Mouse (Mus musculus) T-cell, adult 2 months (primary cell): ENCODE data around the gene Asxl1.

Experiments used
- DNase-seq: peaks from one replicate; pipeline ENCODE4 v3.0.0; 2022; ENCODE audit warnings: low spot score

The Asxl1 gene

DNA sequence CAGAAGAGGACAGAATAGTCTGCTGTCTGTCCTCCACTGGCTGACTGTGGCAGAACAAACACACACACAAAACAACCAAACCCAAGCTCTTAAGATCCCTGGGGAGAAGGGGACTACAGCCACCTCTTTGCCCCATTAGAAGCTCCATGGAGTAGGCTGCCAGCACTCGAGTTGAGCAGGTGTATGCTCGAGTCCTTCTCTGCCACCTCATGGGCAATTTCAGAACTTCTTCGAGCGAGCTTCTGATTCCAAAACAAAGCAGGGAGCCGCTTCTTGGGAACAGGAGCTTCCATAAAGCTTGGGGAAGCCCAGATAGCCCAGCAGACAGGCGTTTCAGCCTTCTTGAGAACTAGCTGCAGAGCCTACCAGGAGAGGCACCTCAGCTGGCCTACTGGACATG, 66.9 kb downstream of the Asxl1 start:
- no peak for DNase-seq

DNA sequence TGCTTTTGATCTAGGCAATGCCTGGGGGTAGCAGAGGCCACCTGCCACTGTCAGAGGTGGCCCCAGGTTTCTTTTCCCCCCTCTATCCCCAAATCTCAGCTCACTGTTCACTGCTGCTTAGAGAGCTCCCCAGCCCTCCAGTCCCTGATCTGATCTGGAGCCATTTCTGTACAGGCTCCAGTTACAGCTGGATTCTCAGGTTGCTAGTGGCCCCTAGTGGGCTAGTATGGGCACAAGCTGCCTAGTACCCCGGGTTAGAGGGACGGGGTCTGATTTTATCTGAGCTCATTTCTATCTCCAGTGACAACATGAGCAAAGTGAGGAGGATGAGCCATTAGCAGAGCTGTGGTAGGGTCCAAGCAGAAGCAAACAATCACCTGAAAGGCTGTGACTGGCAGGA, 69.0 kb downstream of the Asxl1 start:
- peak; percentile 54 for DNase-seq

DNA sequence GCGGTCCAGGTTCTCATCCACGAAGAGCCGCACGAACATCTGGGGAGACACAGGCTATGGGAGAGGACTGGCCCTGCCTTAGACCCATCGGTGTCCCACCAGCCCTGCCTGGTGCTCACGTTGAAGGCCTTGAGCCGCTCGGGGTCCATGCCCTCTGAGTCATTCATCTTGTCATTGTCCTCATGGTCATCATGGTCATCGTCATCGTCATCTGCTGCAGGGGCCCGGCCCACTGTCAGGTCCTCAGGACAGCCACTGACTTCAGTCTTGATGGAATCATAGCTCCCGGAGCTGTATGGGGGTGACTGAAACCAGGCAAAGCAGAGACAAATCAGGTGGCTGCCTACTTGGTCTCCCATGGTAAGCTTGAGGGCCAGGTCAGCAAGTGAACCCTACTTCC, 72.2 kb downstream of the Asxl1 start:
- DNase-seq, result no peak

DNA sequence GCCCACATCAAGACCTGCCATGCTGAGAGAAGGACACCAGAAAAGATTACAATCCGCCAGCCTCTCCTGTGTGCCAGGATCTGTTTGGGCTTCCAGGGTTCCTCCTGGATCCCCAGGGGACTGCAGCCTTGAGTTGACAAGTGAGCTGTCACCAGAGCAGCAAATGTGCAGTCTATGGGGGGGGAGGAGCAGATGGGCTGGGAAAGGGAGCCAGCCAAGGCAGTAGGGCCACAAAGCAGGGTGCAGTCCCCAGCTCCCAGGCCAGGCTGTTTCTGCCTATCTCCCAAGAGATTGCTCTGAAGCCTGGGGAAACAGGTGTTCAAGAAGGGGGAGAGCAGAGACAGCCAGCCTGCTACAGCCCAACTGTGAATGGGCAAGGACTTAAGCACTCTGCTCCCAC, 72.8 kb downstream of the Asxl1 start:
- DNase-seq, result no peak

DNA sequence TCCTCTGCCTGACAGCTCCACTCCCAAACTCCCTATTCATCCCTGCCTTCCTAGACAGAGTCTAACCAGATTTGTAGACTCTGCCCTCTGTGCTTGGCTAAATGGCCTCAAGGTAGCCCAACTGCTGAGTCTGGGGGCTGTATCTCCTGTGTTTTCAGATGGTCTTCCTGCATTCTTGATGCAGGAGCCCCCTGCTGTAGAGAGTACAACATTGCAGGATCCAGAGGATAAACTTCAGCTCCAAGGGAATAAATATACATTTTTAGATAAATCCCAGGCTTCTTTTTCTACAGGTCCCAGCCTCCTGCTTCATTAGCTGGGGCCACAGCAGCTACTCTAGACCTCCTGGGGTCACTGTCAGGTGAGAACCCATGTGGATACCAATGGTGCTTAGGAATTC, 75.6 kb downstream of the Asxl1 start:
- no peak for DNase-seq

DNA sequence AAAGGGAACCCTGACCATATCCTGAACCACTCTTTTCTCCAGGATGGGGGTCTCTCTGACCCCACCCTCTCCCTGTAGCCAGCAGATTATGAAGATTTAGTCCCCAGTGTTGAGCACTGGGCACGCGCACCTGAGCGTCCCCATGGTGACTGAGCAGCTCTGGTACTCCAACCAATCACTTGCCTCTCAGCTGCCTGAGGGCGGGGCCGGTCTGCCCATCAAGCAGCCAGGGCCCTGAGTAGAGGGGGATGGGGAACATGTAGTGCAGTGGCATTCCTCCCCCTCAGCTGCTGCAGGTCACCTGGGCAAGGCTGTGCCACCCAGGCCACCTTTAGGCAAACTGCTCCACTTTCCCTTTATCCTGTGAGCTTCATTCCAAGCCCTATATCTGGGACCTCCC, 76.4 kb downstream of the Asxl1 start:
- DNase-seq, result no peak

DNA sequence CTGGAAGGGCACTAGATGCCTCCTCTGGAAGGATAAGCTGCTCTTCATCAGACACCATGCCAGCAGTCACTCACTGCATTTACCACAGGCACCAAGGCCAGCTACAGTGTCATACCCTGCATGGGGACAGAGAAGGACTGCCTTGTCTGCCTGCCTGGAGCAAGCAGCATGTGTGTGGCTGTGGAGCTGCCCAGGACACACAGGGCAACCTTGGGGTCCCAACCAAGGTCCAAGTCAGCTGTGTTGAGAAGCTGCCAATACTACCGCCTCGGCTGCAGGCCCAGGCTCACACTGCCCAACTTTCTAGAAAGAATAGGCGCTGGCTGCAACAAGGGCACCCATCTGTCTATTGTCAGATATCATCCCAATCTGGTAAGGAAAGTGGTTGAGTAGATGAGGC, 77.5 kb downstream of the Asxl1 start:
- no peak for DNase-seq

DNA sequence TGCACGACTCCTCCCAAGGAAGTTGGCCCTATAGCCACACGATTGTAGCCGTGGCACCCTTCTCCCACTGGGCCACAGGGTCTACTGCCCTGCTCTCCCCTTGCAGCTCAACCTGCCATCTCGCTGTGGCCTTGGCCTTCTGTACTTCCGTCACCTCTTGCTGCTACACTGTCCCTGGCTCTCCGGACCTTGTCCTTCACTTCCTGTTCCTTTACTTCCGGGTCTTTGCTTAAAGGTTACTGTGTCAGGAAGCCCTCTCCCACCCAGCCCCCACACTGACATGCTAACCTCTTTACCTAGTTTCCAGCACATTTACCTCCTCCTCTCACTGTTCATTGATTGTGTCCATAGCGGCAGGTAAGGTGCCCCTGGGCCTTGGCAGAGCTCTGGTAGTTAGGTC, 78.9 kb downstream of the Asxl1 start:
- DNase-seq, result no peak

DNA sequence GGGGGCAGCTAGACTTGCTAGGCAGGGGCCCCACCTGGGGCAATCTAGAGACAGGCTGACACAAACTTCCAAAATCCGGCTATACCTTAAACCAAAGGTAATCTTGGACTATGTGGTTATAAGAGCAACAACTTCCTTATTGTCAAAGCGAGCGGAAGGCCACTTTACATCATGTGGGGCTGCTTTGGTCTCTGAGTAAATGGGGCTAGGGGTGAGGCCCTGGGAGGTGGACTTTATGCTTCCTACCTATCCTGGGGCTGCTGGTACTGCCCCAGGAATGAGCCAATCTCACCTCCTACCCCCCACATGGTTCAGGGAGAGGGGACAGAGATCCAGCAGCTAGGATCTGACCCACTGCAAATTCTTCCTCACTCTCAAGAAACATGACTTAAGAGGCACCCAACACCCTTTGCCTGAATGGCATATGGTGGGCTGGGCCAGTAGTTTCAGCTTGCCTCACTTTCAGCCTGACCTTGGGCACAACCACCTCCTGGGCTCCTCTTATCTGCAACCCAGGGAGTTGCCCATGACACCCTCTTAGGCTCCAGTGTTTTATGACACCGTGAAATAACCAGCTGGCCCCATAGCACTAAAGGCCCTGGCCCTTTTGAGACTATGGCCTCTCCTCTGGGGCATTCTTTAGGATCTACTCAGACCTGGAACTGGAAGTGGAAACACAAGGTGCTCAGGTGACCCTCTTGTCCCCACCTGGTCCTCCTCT, 79.7 kb downstream of the Asxl1 start:
- no peak for DNase-seq

DNA sequence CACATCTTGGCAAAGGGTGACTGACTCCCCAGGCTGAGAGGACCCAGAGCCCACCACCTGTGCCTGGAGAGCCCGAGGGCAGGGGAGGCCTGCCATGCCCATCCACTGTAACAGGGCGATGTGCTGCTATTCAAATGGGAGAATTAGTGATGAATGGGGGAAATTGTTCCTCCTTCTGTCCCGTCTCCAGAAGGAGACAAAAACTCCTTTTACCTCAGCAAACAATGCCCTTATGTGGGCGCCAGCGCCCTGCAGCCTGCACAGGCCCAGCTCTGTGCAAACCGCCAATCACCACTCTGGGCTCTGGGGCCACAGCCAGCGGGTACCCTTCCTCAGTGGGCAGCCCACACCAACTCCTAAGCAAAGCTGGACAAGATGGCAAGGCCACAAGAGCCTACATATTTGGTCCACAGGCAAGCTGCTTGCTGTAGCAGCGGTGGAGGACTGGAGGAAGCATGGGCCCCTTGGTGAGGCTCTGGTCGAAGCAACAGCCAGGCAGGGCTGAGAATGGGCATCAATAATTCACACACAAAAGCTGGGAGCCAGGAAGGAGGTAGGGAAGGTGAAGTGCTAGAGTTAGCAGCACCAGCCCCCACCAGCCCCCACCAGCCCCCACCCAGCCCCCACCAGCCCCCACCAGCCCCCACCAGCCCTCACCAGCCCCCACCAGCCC, 80.5 kb downstream of the Asxl1 start:
- no peak for DNase-seq

DNA sequence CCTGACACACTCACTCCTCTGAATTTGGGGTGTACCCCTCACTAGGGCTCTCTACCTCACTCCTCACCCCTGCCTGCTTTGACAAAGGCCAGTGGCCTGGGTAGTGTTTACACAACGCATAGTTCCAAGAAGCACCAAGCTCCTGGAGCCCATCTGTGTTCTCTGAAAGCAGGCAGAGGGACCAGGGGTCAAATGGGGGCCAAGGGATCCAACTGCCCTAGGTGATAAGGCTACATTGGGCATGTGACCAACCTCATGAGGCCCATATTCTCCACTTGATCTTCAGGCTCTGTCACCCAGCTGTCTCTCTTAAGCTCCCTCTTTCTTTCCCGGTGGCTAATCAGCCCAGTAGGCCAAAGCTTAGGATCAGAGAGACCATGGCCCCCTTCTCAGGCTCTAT, 81.3 kb downstream of the Asxl1 start:
- DNase-seq, result no peak

DNA sequence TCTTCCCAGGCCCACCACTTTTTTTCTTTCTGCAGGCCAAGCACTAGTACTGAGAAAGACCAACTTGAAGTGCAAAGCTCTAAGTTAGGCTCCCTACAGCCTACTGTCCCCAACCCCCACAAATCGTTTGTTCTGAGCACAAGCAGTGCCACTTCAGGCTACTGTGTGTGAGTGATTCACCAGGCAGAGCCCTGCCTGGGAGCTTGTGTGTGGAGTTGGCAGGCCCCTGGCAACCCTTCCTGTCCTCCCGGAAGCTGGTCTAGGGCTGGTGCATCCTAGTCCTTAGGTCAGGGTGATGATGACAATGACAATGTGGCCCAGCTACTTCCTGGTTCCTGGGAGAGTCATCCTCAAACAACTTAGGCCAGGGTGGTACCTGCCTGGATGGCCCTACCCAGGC, 82.9 kb downstream of the Asxl1 start:
- DNase-seq, result no peak

DNA sequence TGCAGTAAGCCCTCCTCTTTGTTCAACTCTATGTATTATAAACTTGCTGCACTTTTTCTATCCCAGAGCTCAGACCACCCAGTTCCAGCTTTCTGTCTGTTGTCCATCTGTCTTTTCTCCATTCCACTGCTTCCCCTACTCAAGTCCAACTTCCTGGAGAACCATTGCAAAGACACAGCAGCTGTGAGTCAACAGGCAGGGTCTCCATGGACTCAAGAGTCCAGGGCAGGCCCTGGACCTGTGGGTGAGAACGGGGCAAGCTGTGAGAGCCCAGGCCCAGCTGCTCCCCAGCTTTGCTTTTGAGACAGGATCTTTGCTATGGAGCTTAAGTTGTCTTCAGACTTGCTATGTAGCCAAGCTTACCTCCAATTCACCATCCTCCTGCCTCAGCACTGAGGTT, 84.9 kb downstream of the Asxl1 start:
- DNase-seq, result no peak

DNA sequence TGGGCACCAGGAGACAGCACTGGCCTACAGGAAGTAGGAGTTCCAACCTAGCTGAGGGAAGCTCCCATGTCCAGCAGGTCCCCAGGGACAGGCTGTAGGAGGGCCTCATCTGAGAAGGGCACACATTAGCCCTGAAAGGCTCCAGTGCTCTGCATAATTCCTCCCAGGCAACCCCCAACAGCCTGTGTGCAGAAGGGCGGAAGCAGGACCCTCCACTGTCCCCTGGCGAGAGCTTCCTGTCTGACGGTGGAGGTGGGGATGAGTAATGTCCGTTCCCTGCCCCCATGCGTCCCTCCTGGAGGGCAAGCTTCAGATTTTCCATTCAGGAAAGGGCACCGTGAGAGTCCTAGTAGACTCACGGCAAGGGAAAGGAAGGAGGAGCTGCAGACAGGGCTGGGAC, 86.9 kb downstream of the Asxl1 start:
- no peak for DNase-seq

DNA sequence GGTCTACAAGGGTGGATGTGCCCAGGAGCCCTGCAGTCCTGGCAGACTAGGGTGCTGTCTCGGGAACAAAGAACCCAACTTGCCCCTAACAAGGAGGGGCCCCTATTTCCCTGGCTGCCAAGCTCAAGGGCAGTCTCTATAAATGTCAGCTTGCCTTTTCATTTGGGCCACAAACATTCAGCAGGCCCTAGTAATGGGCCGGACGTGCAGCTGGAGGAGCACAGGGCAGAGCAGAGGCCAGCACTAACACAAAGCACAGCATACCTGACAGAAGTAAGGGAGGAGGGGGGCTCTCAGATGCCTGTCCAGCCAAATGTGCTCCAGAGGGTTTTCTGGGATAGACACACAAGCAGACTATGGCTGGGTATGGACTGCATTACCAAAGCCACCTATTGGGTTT, 88.2 kb downstream of the Asxl1 start:
- DNase-seq, result no peak

DNA sequence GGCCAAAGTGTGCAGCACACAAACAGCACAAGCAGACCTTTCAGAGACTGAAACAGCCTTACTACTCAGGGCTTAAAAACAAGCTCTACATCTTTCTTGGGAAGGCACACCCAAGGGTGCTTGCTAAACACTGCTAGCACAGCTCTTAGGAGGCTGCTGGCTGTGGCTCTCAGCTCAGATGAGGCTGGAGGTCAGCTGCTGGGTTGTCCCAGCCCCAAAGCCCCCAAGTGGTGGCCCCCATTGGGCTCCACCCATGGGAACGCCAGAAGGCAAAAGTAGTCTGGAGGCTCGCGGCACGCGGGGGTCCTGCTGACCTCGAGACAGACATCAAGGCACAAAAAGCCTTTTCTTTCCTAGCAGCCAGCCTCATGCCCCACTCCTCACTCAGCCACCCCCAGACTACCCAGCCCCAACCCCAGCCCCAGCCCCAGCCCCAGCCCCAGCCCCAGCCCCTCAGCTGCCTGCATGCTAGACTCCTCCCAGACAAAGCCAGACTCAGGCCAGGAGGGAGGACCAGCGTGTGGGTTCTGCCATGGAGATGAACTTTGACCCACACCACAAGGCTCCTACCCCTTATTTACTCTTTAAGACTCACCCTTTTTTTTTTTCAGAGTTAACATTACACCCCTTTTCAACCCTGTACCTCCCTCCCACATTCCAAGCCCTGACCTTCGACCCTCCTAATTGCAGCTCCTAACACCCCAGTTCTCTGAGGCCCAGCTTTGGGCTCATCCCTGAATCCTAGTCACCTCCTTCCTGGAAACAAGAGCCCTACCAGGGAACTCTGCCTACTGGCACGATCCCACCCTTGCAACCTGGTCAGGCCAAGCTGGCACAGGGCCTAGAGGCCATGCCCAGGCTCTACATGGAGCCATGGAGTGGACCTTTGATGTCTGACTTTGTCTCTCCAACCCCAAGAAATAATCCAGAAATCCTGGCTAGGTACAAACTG, 89.5 kb downstream of the Asxl1 start:
- no peak for DNase-seq

DNA sequence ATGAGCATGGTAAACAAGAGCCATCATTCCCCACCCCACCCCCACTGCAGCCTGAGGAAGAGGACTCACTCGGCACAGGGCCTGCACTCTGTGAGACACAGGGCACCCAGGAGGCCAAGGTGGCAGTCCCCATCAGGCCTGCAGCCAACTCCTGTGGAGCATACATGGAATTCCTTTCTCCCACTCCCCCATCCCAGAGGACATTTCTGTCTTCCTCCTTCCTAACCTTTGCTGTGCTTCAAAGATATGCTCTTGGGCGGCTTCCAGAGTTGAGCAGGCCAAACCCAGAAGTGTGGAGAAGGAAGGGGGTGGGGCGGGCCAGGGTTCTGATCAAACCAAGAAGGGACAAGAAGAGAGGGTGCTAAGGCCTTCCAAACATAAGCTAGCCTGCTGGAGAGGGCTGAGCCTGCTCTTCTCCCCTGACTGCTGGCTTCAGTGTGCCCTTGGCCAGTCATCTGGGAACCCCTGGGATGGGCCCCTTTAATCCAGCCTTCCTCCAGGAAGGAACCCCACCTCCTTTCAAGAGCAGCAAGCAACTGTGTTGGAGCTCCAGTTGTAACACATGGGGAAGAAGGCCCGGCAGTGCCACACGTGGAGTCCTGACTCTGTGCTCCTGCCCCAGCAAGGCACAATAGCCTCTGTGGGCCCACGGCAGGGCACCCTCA, 91.1 kb downstream of the Asxl1 start:
- no peak for DNase-seq

DNA sequence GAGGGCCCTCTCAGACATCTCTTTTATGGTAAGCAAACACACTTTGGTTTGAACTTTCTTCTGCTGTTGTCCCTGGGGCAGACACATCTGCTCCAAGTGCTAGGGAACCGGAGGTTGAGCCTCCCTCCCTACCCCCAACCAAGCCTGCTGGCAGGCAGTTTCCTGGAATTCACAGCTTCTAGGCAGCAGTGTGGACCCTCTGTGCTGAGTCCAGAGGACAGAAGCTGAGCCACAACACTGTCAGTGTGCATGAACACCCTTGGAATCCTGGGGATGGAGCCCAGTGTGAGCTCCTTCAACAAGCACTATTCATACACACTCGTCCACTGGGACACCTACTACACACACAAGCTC, 91.7 kb downstream of the Asxl1 start:
- DNase-seq, result no peak

DNA sequence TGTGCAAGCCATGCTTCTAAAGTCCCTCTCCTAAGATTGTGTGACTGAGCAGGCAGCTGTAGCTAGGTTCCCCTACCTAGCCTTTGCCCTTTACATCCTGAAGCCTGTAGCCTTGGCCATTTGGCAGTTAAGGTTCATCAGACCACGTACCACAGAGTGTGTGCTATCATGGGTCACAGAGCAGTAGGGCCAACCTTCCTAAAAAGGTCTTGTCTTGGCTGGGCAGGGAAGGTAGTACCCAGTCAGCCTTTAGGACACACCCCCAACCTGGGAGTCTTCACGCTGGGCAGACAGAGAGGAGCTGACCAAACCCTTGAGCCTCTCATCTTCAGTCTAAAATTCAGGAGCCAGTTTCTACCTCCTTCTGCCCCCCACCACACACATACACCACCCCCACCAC, 95.1 kb downstream of the Asxl1 start:
- DNase-seq, result no peak

DNA sequence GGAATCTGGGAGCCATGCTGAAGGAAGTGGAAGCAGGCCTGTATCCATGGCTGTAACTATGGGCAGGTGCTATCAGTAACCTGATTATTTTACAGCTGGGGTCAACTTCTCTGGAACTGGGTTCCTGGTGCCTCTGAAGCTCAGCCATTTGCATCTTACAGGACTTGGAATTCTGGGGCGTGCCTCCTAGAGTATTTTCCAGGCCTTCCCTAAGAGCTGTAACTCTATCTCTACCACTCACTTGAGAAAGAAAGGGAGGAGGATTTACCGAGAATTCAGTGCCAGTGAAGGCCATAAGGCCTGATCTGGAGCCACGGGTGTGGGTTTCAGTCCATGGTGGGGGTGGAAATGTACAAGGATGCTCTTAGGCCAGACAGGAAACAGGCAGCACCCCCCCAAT, 95.6 kb downstream of the Asxl1 start:
- no peak for DNase-seq

DNA sequence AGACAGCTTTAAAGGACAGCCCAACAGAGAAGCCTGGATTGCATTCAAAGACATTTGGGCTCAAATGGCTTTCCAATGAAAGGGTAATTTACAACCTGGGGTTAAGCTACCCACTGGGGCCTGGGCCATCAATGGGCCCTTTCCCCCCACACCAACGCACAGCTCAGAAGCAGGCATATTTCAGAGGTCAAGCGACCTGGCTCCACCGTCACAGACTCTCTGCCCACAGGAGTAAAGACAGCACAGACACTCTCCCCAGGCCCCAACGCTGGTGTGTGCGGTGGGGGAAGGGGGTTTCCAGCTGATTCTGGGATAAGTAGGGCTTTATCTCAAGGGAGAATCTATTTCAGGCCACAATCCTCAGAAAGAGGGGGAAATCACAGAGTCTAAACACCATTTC, 97.1 kb downstream of the Asxl1 start:
- DNase-seq, result no peak

DNA sequence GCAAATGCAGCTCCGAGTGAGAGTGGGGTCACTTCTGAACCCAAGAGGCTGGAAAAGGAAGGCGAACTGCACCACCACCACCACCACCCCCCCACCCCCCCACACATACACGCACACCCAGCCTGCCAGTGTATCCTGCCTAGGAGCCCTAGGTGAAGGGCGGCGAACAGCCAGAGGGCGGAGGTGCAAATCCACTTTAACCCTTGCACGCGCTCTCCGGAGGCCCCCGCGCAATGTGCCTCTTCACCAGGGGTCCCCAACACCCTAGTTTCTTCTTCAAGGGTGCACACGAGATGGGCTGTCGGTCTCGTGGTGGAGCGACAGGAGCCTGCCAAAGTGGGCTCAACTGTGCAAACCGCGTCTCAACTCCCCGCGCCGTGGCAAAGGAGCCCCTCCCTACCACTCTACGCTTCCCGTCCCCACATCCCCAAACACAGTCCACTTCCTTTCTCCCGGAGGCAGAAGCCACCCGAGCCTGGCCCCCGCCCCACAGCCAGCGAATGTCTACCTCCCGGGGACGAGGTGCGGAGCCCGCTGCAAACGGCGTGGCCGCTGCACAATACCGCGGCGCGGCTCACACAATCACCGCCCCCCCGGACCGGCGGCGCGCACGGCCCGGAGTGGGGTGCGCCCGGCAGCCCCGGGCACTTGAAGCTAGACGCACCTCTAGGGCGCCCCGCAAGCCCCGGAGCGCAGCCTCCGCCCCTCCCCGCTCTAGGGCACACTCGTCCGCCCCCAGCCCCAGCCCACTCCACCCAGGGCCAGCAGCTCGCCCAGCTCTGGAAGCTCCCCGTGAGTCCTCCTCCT, 98.0 kb downstream of the Asxl1 start:
- no peak for DNase-seq
